Mouse (Mus musculus) ES-Bruce4 (cell line): ENCODE results near the gene Gnrhr.

Experiments
- CTCF ChIP-seq: IDR thresholded peaks from one replicate; pipeline ENCODE4 v1.8.1; 2011; ENCODE audit warnings: low read depth, low read length
- POLR2A ChIP-seq: IDR thresholded peaks from one replicate; pipeline ENCODE4 v1.8.1; 2011; ENCODE audit warnings: low read length; ENCODE audit not compliant: insufficient read depth

DNA sequence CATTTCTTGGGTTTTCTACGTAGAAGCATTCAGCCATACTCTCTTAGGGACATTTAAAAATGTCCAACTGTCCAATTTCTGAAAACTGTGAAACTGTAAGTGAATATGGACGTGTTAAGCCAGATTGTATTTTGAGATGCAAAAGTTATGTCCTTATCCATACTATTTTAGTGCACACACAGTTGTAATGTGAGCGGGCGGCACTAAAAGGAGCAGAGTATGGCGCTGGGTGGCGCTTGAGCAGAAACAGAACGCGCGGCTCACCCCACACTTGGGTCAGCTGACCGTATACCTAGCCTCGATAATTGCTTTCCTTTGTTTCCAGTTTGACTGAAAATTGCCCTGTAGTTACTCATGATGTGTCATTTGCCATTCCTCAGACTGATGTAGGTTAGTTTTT, 48.9 kb upstream of the Gnrhr start:
- TF ChIP-seq CTCF (no peak), POLR2A (no peak)
